Mouse (Mus musculus): Measurements from ENCODE around the gene Nck2. TPM values are rescaled to one million over a fixed set of nuclear protein-coding genes. Genes with fewer than 3 reads are reported as not detected.
A peak's percentile ranks its signal among the peaks of the same experiment; 100 is the strongest.

Nck2 gene
- polyA plus RNA-seq, 1 experiment from 2014 or later, result 40.9 TPM

- Histone ChIP-seq H3K27ac (no peak overlapping the region), H3K36me3 (replicated peaks) (peaks cover 18% of the 10 kb centered on the region), H3K4me2 (no peak overlapping the region), H3K27me3 (no peaks in the 10 kb centered on the region), H3K9ac (no peak overlapping the region), H3K9me3 (no peaks in the 10 kb centered on the region), H3K4me3 (replicated peaks) (no peak overlapping the region), H3K4me1 (peaks cover 12% of the 10 kb centered on the region)
- no peak for ATAC-seq (ENCODE audit: low FRiP score)
- WGBS, result 93% methylated on average over 3 of the region's 3 CpGs
Observed at GRCm38 (mm10) chr1:43558329-43558728, 114.0 kb downstream of the Nck2 start.

- ATAC-seq (ENCODE audit: low FRiP score), result no peak
- Histone ChIP-seq H3K4me1 (peaks cover 12% of the 10 kb centered on the region), H3K4me3 (replicated peaks) (no peak overlapping the region), H3K27ac (no peak overlapping the region), H3K36me3 (replicated peaks) (peaks cover 13% of the 10 kb centered on the region), H3K4me2 (no peak overlapping the region), H3K27me3 (no peaks in the 10 kb centered on the region), H3K9me3 (no peaks in the 10 kb centered on the region), H3K9ac (no peak overlapping the region)
- 92% methylated on average over 5 of the region's 5 CpGs for WGBS
Observed at GRCm38 (mm10) chr1:43559043-43559692, 114.8 kb downstream of the Nck2 start.

- 92% methylated on average over 3 of the region's 3 CpGs for WGBS
- H3K27me3 ChIP-seq, result no peaks in the 10 kb centered on the region
- no peak for ATAC-seq (ENCODE audit: low FRiP score)
- H3K9ac ChIP-seq, result no peak overlapping the region
- H3K9me3 ChIP-seq, result no peaks in the 10 kb centered on the region
- H3K36me3 ChIP-seq (replicated peaks), result peaks cover 12% of the 10 kb centered on the region
- no peak overlapping the region for H3K27ac ChIP-seq
- H3K4me2 ChIP-seq, result no peak overlapping the region
- H3K4me3 ChIP-seq (replicated peaks), result no peak overlapping the region
- H3K4me1 ChIP-seq, result no peaks in the 10 kb centered on the region
Observed at GRCm38 (mm10) chr1:43561085-43561484, 116.7 kb downstream of the Nck2 start.

GRCm38 (mm10) chr1:43562002-43562666, 117.8 kb downstream of the Nck2 start:
- no peak overlapping the region for H3K4me3 ChIP-seq (replicated peaks)
- WGBS, result 86% methylated on average over 13 of the region's 13 CpGs
- no peak overlapping the region for H3K4me2 ChIP-seq

GRCm38 (mm10) chr1:43565260-43565659, 120.9 kb downstream of the Nck2 start:
- WGBS, result 95% methylated on average over 4 of the region's 4 CpGs
- Histone ChIP-seq H3K4me2 (no peak overlapping the region), H3K4me3 (replicated peaks) (no peak overlapping the region), H3K4me1 (no peaks in the 10 kb centered on the region; the same call in 1 of the 2 replicates), H3K36me3 (replicated peaks) (peaks cover 20% of the 10 kb centered on the region), H3K27me3 (no peaks in the 10 kb centered on the region), H3K9ac (no peak overlapping the region), H3K27ac (no peak overlapping the region), H3K9me3 (no peaks in the 10 kb centered on the region)
- no peak for ATAC-seq (ENCODE audit: low FRiP score)

More at GRCm38 (mm10) chr1:43562002-43562666, 117.8 kb downstream of the Nck2 start:
- no peak overlapping the region for H3K27ac ChIP-seq
- H3K4me1 ChIP-seq, result no peaks in the 10 kb centered on the region
- no peaks in the 10 kb centered on the region for H3K9me3 ChIP-seq
- H3K9ac ChIP-seq, result no peak overlapping the region
- peaks cover 12% of the 10 kb centered on the region for H3K36me3 ChIP-seq (replicated peaks)
- ATAC-seq (ENCODE audit: low FRiP score), result no peak
- H3K27me3 ChIP-seq, result no peaks in the 10 kb centered on the region

GRCm38 (mm10) chr1:43566677-43567377, 122.4 kb downstream of the Nck2 start:
- H3K4me2 ChIP-seq, result no peak overlapping the region
- H3K27me3 ChIP-seq, result no peaks in the 10 kb centered on the region
- no peaks in the 10 kb centered on the region; the same call in 1 of the 2 replicates for H3K4me1 ChIP-seq
- peaks cover 23% of the 10 kb centered on the region for H3K36me3 ChIP-seq (replicated peaks)
- WGBS, result 84% methylated on average over 8 of the region's 8 CpGs
- no peak overlapping the region for H3K27ac ChIP-seq
- no peak overlapping the region for H3K9ac ChIP-seq
- no peaks in the 10 kb centered on the region for H3K9me3 ChIP-seq
- no peak overlapping the region for H3K4me3 ChIP-seq (replicated peaks)
- ATAC-seq (ENCODE audit: low FRiP score), result no peak

GRCm38 (mm10) chr1:43568824-43569223, 124.4 kb downstream of the Nck2 start:
- no peak overlapping the region for H3K27ac ChIP-seq
- no peak overlapping the region for H3K9ac ChIP-seq
- WGBS, result 57% methylated on average over 10 of the region's 10 CpGs
- H3K4me2 ChIP-seq, result no peak overlapping the region
- H3K4me1 ChIP-seq, result no peaks in the 10 kb centered on the region; the same call in 1 of the 2 replicates
- ATAC-seq (ENCODE audit: low FRiP score), result 0 out of 2 replicates have a peak, but pooled peaks have one; percentile 39
- peaks cover 19% of the 10 kb centered on the region for H3K36me3 ChIP-seq (replicated peaks)
- H3K9me3 ChIP-seq, result no peaks in the 10 kb centered on the region
- no peaks in the 10 kb centered on the region for H3K27me3 ChIP-seq
- H3K4me3 ChIP-seq (replicated peaks), result no peak overlapping the region

GRCm38 (mm10) chr1:43571105-43571504, 126.7 kb downstream of the Nck2 start:
- no peaks in the 10 kb centered on the region for H3K27me3 ChIP-seq
- H3K4me1 ChIP-seq, result no peaks in the 10 kb centered on the region; the same call in 1 of the 2 replicates
- WGBS, result 91% methylated on average over 4 of the region's 4 CpGs
- peaks cover 13% of the 10 kb centered on the region for H3K36me3 ChIP-seq (replicated peaks)
- no peak overlapping the region for H3K4me3 ChIP-seq (replicated peaks)
- no peak overlapping the region for H3K27ac ChIP-seq
- ATAC-seq (ENCODE audit: low FRiP score), result no peak
- no peak overlapping the region for H3K9ac ChIP-seq
- H3K9me3 ChIP-seq, result no peaks in the 10 kb centered on the region
- no peak overlapping the region for H3K4me2 ChIP-seq

- Histone ChIP-seq H3K36me3 (replicated peaks) (peaks cover 5% of the 10 kb centered on the region), H3K9ac (no peak overlapping the region), H3K4me3 (replicated peaks) (no peak overlapping the region), H3K4me2 (no peak overlapping the region), H3K27me3 (no peaks in the 10 kb centered on the region), H3K27ac (no peak overlapping the region), H3K4me1 (no peaks in the 10 kb centered on the region), H3K9me3 (no peaks in the 10 kb centered on the region)
- 87% methylated on average over 3 of the region's 3 CpGs for WGBS
- no peak for ATAC-seq (ENCODE audit: low FRiP score)
Observed at GRCm38 (mm10) chr1:43574793-43575304, 130.5 kb downstream of the Nck2 start.

GRCm38 (mm10) chr1:43577371-43577770, 133.0 kb downstream of the Nck2 start:
- Histone ChIP-seq H3K4me1 (no peaks in the 10 kb centered on the region), H3K4me3 (replicated peaks) (no peak overlapping the region), H3K27ac (no peak overlapping the region), H3K27me3 (no peaks in the 10 kb centered on the region), H3K4me2 (no peak overlapping the region), H3K9ac (no peak overlapping the region), H3K9me3 (no peaks in the 10 kb centered on the region), H3K36me3 (replicated peaks) (no peaks in the 10 kb centered on the region)
- WGBS, result 95% methylated on average over 3 of the region's 3 CpGs
- no peak for ATAC-seq (ENCODE audit: low FRiP score)

- H3K9me3 ChIP-seq, result no peaks in the 10 kb centered on the region
- no peak overlapping the region for H3K4me2 ChIP-seq
- ATAC-seq (ENCODE audit: low FRiP score), result no peak
- no peak overlapping the region for H3K4me3 ChIP-seq (replicated peaks)
- no peaks in the 10 kb centered on the region for H3K36me3 ChIP-seq (replicated peaks)
- no peak overlapping the region for H3K9ac ChIP-seq
- H3K27me3 ChIP-seq, result no peaks in the 10 kb centered on the region
- no peaks in the 10 kb centered on the region for H3K4me1 ChIP-seq
- WGBS, result 70% methylated on average over 1 of the region's 1 CpGs
- H3K27ac ChIP-seq, result no peak overlapping the region
Observed at GRCm38 (mm10) chr1:43583564-43583963, 139.2 kb downstream of the Nck2 start.

- 88% methylated on average over 1 of the region's 1 CpGs for WGBS
- H3K36me3 ChIP-seq (replicated peaks), result no peaks in the 10 kb centered on the region
- no peak for ATAC-seq (ENCODE audit: low FRiP score)
- no peak overlapping the region for H3K4me3 ChIP-seq (replicated peaks)
- H3K9me3 ChIP-seq, result no peaks in the 10 kb centered on the region
- no peak overlapping the region for H3K4me2 ChIP-seq
- H3K27ac ChIP-seq, result no peak overlapping the region
- no peak overlapping the region for H3K9ac ChIP-seq
- no peaks in the 10 kb centered on the region for H3K27me3 ChIP-seq
- no peaks in the 10 kb centered on the region for H3K4me1 ChIP-seq
Observed at GRCm38 (mm10) chr1:43589001-43589400, 144.6 kb downstream of the Nck2 start.
